Mouse (Mus musculus): ENCODE data around the gene Mttp.
"Not testable (repeated sequence)": the region's sequence is repeated elsewhere in the genome, so short reads cannot be mapped to it uniquely, and the experiment has no call there.

Mttp gene

GRCm38 (mm10) chr3:138144642-138145171 is at the start of gene Mttp:
Mttp (minus strand) TSS chr3:138144968.
- peak; percentile 91 for DNase-seq (ENCODE audit: low read depth)

- no peak for DNase-seq (ENCODE audit: low read depth)
Observed at GRCm38 (mm10) chr3:138193683-138194302, 49.0 kb upstream of the Mttp start, which contains the start of gene 4930579F01Rik. 4930579F01Rik (minus strand) TSS chr3:138193825.

- DNase-seq (ENCODE audit: low read depth): no peak
Observed at GRCm38 (mm10) chr3:138192260-138192659, 47.5 kb upstream of the Mttp start.

GRCm38 (mm10) chr3:138185995-138186930 is 41.5 kb upstream of the Mttp start:
- DNase-seq (ENCODE audit: low read depth): no peak

- no peak for DNase-seq (ENCODE audit: low read depth)
Observed at GRCm38 (mm10) chr3:138185290-138185689, 40.5 kb upstream of the Mttp start.

- no peak for DNase-seq (ENCODE audit: low read depth)
Observed at GRCm38 (mm10) chr3:138183371-138183770, 38.6 kb upstream of the Mttp start.

- no peak for DNase-seq (ENCODE audit: low read depth)
Observed at GRCm38 (mm10) chr3:138182019-138182418, 37.3 kb upstream of the Mttp start.

- no peak for DNase-seq (ENCODE audit: low read depth)
Observed at GRCm38 (mm10) chr3:138175551-138175950, 30.8 kb upstream of the Mttp start.

GRCm38 (mm10) chr3:138173291-138173690 is 28.5 kb upstream of the Mttp start:
- DNase-seq (ENCODE audit: low read depth): no peak

- DNase-seq (ENCODE audit: low read depth): no peak
Observed at GRCm38 (mm10) chr3:138162553-138163183, 17.9 kb upstream of the Mttp start.

- DNase-seq (ENCODE audit: low read depth): no peak
Observed at GRCm38 (mm10) chr3:138161623-138162022, 16.9 kb upstream of the Mttp start.

- DNase-seq (ENCODE audit: low read depth): no peak
Observed at GRCm38 (mm10) chr3:138156651-138157050, 11.9 kb upstream of the Mttp start.

- DNase-seq (ENCODE audit: low read depth): no peak
Observed at GRCm38 (mm10) chr3:138155062-138155461, 10.3 kb upstream of the Mttp start.

- no peak for DNase-seq (ENCODE audit: low read depth)
Observed at GRCm38 (mm10) chr3:138148811-138149210, 4.0 kb upstream of the Mttp start.

- no peak for DNase-seq (ENCODE audit: low read depth)
Observed at GRCm38 (mm10) chr3:138144060-138144641, 617 bp downstream of the Mttp start.

GRCm38 (mm10) chr3:138143315-138144059 is 1.3 kb downstream of the Mttp start, which contains the start of gene Trmt10a:
Trmt10a (plus strand) TSS chr3:138143448.
- peak; percentile 96 for DNase-seq (ENCODE audit: low read depth)

- DNase-seq (ENCODE audit: low read depth): no peak
Observed at GRCm38 (mm10) chr3:138142733-138143314, 1.9 kb downstream of the Mttp start.

GRCm38 (mm10) chr3:138142052-138142732 is 2.6 kb downstream of the Mttp start:
- DNase-seq (ENCODE audit: low read depth): no peak

GRCm38 (mm10) chr3:138139663-138140062 is 5.1 kb downstream of the Mttp start:
- DNase-seq (ENCODE audit: low read depth): no peak

- not testable (repeated sequence) for DNase-seq (ENCODE audit: low read depth)
Observed at GRCm38 (mm10) chr3:138138146-138138545, 6.6 kb downstream of the Mttp start.

All from c-Kit-positive CD71-positive TER-119-negative erythroid progenitor cells, embryonic 14.5 days (primary cell).